Mouse (Mus musculus) ZHBTc4 (cell line): ENCODE data around the gene Tmem63a.

Experiments
- DNase-seq: peaks from one replicate; pipeline ENCODE4 v3.0.0-alpha.2; 2011; ENCODE audit warnings: low read depth, low spot score

Gene Tmem63a

DNA sequence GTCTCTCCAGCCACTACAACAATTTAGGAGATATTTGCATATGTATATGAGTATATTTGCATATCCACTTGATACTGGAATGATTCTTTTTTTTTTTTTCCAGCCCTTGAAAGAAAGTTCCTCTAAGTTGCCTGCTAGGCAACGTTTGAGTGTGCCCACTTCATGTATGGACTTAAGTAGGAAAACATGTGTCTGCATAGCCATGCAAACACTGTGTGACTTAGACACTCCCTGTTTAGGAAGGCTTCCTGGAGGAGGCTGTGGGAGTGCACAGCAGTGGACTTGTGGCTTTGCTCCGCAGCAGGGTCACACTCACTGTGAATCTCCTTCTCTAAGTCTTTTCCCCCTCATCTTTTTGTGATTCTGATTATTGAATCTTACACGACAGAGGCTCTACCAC, 16.7 kb downstream of the Tmem63a start:
- no peak for DNase-seq

GRCm38 (mm10) chr1:180965786-180966185, 23.6 kb downstream of the Tmem63a start:
- no peak for DNase-seq

DNA sequence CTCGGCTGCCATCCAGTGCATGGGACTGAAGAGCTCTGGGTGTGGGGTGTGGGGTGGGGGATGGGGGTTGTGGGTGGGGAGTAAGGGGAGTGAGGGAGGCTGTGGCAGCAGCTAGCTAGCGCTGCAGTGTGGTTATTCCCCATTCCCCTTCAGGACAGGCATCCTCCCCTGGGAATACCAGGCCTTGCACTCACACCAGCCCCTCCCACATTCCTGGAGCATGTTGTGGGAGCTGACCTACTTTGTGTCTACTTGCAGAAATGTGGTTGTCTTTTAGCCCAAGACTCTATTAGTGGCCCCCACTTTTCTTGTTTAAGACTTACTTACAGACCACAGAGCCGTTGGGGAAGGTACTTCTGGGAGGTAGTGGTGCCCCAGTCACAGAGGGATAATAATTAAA, 24.4 kb downstream of the Tmem63a start:
- peak; percentile 67 for DNase-seq

DNA sequence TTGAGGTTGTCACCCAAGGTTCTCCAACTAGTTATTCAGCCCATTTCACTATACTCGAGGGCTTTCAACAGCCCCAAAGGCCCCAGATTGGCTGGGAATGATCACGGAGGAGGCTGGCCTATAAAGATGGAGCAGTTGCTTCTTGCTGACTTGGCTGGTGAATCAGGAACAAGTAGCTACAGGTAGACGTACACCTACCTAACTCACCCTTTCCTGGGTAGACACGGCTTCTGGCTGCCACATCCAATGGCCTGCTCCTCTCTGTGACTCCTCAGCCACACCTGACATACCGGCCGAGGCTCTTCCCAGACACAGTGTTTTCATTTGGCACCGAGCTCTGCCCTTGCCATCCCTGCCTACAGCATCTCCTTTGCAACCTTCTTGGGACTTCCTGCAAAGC, 25.1 kb downstream of the Tmem63a start:
- DNase-seq, result no peak

GRCm38 (mm10) chr1:180972941-180973340, 30.8 kb downstream of the Tmem63a start:
- DNase-seq, result no peak

DNA sequence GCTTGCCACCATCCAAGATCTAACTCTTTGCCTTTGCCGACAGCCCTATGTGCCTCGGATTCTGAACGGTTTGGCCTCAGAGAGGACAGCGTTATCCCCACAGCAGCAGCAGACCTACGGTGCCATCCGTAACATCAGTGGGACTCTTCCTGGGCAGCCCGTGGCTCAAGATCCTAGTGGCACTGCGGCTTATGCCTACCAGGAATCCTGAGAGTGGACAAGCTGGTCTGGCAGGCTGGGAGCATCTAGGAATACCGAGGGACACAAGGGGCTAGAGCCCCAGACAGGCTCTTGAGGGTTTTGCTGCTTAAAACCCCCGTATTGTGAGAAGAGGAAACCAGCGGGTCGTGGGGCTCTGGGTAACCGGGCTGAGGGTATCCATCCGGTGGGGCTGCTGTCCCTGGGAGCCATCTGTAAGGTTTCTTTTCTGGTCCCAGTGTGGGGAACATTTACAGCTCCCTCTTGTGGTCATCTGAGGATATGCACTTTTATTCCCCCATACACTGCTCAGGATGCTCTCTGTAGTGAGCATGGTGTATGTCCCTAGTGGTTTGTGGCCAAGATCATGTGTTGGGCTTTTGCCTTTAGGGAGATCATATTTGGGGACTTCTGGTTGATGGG, 32.1 kb downstream of the Tmem63a start:
- peak; percentile 83 for DNase-seq

DNA sequence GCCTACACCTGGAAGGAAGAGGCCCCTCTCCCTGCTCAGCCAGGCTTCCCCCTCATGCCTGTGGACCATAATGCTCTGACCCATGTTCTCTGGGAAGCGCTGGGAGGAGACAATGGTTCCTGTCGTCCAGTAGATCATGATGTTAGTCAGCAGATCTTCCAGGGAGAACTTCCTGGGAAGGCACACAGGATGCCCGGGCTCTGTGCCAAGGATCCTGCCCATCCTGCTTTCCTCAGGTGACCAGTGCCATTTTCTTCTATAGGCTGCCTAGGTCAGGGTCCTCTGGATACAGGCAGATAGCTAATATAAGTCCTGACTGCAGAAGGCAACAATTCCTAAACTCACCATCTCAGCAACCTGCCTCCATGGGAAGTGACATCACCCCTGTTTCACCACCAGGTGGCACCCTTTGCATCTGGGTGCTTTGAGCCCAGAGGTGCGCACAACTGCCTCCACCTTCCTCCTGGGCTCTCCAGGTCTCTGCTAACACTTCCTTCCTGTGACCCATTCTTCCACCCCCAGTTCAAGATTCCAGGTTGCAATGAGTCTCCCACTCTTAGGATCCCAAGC, 34.1 kb downstream of the Tmem63a start:
- peak; percentile 86 for DNase-seq

DNA sequence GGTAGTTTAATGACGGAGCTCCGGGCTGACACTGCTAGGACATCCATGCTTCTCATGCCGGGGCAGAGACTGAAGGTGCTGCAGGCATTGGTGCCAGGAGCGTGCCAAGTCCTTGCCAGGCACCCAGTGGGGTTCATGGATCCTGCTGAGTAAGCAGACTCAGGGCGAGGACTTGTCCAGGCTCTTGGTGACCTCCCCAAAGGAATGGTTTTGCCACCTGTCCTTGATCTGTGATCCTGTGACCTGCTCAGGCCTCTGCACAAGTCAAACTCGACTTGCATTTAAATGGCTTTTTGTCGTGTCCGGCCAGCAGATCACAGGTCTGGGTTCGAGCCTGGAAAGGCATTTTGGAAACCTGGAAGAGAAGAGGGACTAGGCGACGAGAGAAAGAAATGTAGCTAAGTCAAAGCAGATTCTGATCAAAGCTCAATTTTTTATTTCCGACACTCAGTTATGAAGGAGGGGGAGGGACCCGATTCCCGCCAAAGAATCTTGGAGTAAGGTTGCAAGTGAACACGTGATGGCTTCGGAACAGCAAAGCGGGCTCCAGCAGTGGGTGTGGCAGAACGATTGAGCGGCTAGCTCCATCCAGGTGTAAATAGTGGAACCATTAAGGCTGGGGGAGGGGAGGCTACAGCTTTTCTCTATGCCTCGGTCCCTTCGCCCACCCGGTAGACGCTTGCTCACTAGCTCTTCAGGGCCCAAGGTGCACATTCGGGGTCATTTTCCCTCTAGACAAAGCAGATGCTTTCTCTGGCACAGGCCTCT, 37.5 kb downstream of the Tmem63a start:
- DNase-seq, result peak; percentile 74

DNA sequence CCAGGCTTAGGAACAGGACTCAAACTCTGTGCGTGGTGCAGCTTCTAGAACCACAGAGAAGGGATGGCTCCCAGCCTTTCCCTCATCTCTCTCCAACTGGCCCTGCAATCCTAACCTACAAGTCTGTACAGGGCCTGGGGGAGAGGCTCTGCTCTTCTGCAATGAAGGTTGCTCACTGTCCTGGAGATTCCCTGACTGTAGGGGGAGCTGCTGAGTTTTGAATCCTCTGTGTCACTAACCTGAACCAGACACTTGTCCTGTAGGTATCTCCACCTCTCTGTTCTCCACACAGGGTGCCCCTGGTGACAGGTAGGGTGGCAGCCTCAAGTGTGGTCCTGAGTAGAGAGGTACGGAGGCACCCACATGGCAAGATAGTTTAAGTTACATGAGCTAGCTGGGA, 38.3 kb downstream of the Tmem63a start:
- peak; percentile 85 for DNase-seq

GRCm38 (mm10) chr1:180981298-180982046, 39.3 kb downstream of the Tmem63a start:
- DNase-seq, result peak; percentile 72

GRCm38 (mm10) chr1:180986701-180987100, 44.6 kb downstream of the Tmem63a start:
- peak; percentile 78 for DNase-seq

GRCm38 (mm10) chr1:180987759-180988158, 45.6 kb downstream of the Tmem63a start:
- peak; percentile 84 for DNase-seq

DNA sequence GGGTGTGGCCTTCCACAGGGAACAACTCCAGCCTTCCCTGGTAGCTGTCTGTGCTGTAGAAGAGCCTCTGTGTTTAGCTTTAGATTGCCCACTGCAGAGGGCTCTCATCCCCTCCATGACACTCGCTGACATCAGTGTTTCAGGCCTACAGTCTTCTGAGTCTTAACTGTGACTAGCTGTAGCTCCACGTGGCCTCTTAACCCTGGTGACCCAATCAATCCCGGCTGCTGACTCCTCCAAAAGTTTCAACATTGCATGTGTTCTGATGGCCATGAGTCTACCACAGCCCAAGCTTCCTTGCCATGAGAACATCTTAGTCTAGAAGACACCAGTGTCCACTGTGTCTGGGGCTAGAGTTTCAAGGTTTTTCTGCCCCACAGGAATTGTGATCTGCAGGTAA, 48.5 kb downstream of the Tmem63a start:
- DNase-seq, result no peak

DNA sequence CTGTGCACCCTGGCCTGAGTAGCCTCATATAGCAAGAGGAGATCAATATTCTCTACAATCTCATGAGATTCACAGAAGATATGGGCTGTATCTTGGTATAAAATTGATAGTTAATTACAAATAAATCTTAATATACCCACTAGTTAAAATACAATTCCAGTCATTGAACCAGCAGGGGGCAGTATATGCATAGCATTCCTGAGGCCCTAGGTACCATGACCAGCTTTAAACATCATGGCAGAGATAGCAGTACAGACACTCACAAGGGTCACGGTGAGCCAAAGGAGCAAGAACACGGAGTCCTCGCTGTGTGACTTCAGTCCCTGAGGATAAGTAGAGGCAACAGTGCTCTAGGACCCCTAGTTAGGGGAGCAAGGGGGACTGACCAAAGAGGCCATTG, 50.0 kb downstream of the Tmem63a start:
- DNase-seq, result peak; percentile 67

- peak; percentile 36 for DNase-seq
Observed at GRCm38 (mm10) chr1:181000501-181001092, 58.5 kb downstream of the Tmem63a start.

DNA sequence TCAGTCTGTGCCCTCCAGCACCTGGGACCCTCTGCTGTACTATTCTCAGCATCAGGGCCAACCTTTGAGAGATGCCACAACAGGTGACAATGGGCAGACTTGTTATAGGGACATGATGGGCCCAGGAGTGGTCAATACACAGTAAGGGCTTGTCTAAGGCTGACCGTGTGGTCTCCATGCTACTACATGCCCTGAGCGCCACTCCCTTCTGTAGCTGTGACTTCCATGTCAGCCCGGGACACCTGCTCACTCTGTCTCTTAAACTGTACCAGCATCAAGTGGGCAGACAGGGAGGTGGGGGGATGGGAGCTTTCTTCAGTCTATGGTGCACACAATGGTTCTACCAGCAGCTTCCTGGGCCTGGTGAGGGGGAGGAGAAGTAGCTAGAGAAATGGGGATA, 59.1 kb downstream of the Tmem63a start:
- no peak for DNase-seq

GRCm38 (mm10) chr1:181001621-181002020, 59.5 kb downstream of the Tmem63a start:
- DNase-seq, result no peak

- DNase-seq, result no peak
Observed at GRCm38 (mm10) chr1:181003790-181004189, 61.6 kb downstream of the Tmem63a start.

DNA sequence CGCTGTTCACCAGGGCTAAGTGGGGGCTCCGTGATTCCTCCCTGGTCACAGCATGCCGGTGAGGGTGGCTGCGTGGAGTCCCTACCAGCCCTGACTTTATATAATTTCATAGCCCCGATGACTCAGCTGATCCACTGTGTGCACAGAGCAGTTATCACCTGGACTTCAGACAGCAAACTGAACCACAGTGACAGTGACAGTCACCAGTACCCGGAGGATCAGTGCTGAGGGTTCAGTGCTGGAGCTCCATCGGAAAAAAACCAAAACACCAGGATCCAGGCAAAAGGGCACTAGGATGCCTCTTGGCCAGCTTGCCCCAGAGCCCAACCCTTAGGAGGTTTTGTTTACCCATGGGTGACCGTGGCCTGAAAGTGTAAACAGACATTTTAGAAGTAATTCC, 63.2 kb downstream of the Tmem63a start:
- DNase-seq, result no peak

DNA sequence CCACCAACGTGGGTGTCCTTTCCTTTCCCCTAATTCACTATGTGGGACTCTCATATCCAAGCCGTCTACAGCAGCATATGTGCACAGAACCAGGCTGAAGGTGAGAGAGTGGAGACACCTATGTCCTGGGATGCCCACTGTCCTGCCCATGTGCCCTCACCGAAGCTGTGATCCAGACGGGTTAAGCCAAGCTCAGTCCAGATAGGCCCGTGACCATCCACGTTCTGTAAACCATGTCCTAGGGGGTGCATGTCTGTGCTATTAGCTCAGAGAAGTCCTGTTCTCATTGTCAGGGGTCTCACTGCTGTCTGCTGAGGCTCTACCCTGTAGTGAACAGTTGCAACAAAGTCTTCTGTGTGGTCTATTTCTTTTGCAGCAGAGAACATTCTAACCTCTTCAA, 65.7 kb downstream of the Tmem63a start:
- no peak for DNase-seq

DNA sequence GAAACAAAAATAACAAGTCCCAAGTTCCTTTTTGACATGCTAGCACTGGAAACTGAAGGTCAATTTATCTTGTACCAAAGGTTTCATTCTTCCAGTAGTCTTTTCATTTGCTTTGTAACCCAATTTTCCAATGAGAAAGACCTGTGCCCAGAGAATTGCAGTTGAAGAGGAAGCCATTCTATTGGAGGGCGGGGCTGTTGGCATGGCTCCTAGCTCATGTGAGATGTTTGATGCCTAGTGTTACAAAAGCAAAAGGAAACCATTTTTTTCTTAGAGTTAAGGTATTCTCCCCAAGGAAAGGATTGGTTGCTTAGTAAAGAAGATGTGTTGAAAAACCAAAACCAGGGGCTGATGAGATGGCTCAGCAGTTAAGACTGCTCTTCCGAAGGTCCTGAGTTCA, 66.1 kb downstream of the Tmem63a start:
- no peak for DNase-seq

GRCm38 (mm10) chr1:181009011-181009590, 67.0 kb downstream of the Tmem63a start:
- DNase-seq, result no peak
